Mouse (Mus musculus) brain, embryonic 14.5 days (tissue): Measurements from ENCODE around the gene Bfsp1.

Experiments
- CTCF ChIP-seq: fragments of 200-500 bp; IDR thresholded peaks from 2 replicates; pipeline ENCODE4 v1.5.1; 2012; ENCODE audit warnings: inconsistent platforms, mild to moderate bottlenecking, moderate library complexity, borderline replicate concordance; ENCODE audit not compliant: insufficient read depth, insufficient read length; ENCODE audit errors: extremely low read depth
- POLR2A ChIP-seq: fragments of 200-500 bp; IDR thresholded peaks from 2 replicates; pipeline ENCODE4 v1.6.1; 2012; ENCODE audit warnings: mild to moderate bottlenecking, inconsistent platforms, borderline replicate concordance; ENCODE audit not compliant: poor library complexity, insufficient read depth, insufficient read length, severe bottlenecking; ENCODE audit errors: extremely low read depth

- TF ChIP-seq CTCF (no peak), POLR2A (no peak)
These were observed 28.5 kb upstream of the Bfsp1 start for GRCm38 (mm10) chr2:143891302-143892048.
